Mouse (Mus musculus) stomach, postnatal 0 days (tissue): ENCODE data around the gene Cbx3. TPM values are rescaled to one million over a fixed set of nuclear protein-coding genes. Genes with fewer than 3 reads are reported as not detected.
A peak's percentile ranks its signal among the peaks of the same experiment; 100 is the strongest.

Source experiments
- ATAC-seq: fragments of 200-750 bp; cut with Nextera tagmentation; 2 replicates; pipeline ENCODE4 v1.8.0; 2017; ENCODE audit not compliant: low FRiP score, low TSS enrichment
- DNase-seq: peaks from one replicate; pipeline ENCODE4 v3.0.0-alpha.2; 2016; ENCODE audit warnings: low spot score
- H3K27ac ChIP-seq: fragments of 300-500 bp; sonication (generic); replicated peaks from 2 replicates; pipeline ENCODE4 v1.5.1; 2014; ENCODE audit warnings: mild to moderate bottlenecking, control low read depth
- H3K27me3 ChIP-seq: fragments of 300-500 bp; sonication (generic); 2 replicates; pipeline ENCODE4 v1.6.1; 2014; ENCODE audit warnings: low read length; ENCODE audit not compliant: control insufficient read depth, insufficient read depth
- H3K36me3 ChIP-seq: fragments of 300-500 bp; sonication (generic); 2 replicates; pipeline ENCODE4 v1.6.1; 2014; ENCODE audit warnings: low read length, mixed read lengths; ENCODE audit not compliant: control insufficient read depth, insufficient read depth
- H3K4me1 ChIP-seq: fragments of 300-500 bp; sonication (generic); replicated peaks from 2 replicates; pipeline ENCODE4 v1.6.1; 2014; ENCODE audit warnings: antibody characterized with exemption; ENCODE audit not compliant: control insufficient read depth, insufficient read depth
- H3K4me2 ChIP-seq: fragments of 300-500 bp; sonication (generic); replicated peaks from 2 replicates; pipeline ENCODE4 v1.6.1; 2014; ENCODE audit warnings: low read depth, mild to moderate bottlenecking, control low read depth, moderate library complexity
- H3K4me3 ChIP-seq: fragments of 300-500 bp; sonication (generic); 2 replicates; pipeline ENCODE4 v1.5.1; 2014; ENCODE audit warnings: low read depth, low read length, control low read depth
- H3K9ac ChIP-seq: fragments of 300-500 bp; sonication (generic); 2 replicates; pipeline ENCODE4 v1.6.1; 2014; ENCODE audit warnings: mild to moderate bottlenecking, low read length, control low read depth, mixed read lengths
- H3K9me3 ChIP-seq: fragments of 300-500 bp; sonication (generic); 2 replicates; pipeline ENCODE4 v1.6.1; 2016; ENCODE audit warnings: low read length; ENCODE audit not compliant: control insufficient read depth
- CTCF ChIP-seq: IDR thresholded peaks from 2 replicates; pipeline ENCODE4 v1.5.1; 2016; ENCODE audit warnings: antibody characterized with exemption, low read depth, mild to moderate bottlenecking, moderate library complexity
- EP300 ChIP-seq: optimal IDR thresholded peaks from 2 replicates; pipeline ENCODE3; 2016; ENCODE audit warnings: antibody characterized with exemption
- WGBS: fragments of 180-500 bp; shearing (Covaris S2); extraction: QIAGEN DNeasy Blood & Tissue Kit; methylation state at CpG from one replicate; pipeline ENCODE4 v1.1.7; 2014; 5-methylcytosine and 5-hydroxymethylcytosine counted together
- polyA plus RNA-seq: library from polyadenylated mRNA; unstranded; fragments of >200 nt; fragmentation: Nextera tagmentation; extraction: Ambion mirVana; gene quantifications from 2 replicates; pipeline ENCODE4 v1.2.1, GENCODE M21; 2015

Cbx3 gene
- polyA plus RNA-seq, 1 experiment from 2014 or later: 224 TPM

GRCm38 (mm10) chr6:51437665-51438064 is 32.5 kb upstream of the Cbx3 start:
- DNase-seq (peak; percentile 87), ATAC-seq (peak; percentile 91)
- no peaks in the 10 kb centered on the region for H3K36me3 ChIP-seq
- H3K4me2 ChIP-seq: 0 out of 2 replicates have a peak overlapping the region, but pooled peaks have one; percentile 14
- peak; percentile 86 for TF ChIP-seq EP300
- TF ChIP-seq CTCF: no peak
- H3K27ac ChIP-seq: peak overlapping the region; percentile 87
- H3K9ac ChIP-seq: no peak overlapping the region
- WGBS: 41% methylated on average over 4 of the region's 4 CpGs
- no peaks in the 10 kb centered on the region for H3K9me3 ChIP-seq
- H3K4me1 ChIP-seq: no peaks in the 10 kb centered on the region
- H3K4me3 ChIP-seq: no peak overlapping the region
- H3K27me3 ChIP-seq: no peaks in the 10 kb centered on the region

- no peak overlapping the region for H3K27ac ChIP-seq
- H3K4me2 ChIP-seq: no peak overlapping the region
- DNase-seq: no peak
- no peak for TF ChIP-seq CTCF
- no peak for TF ChIP-seq EP300
- H3K4me1 ChIP-seq: no peaks in the 10 kb centered on the region
- WGBS: 77% methylated on average over 9 of the region's 9 CpGs
- H3K9me3 ChIP-seq: no peaks in the 10 kb centered on the region
- no peaks in the 10 kb centered on the region for H3K27me3 ChIP-seq
- no peak overlapping the region for H3K9ac ChIP-seq
- no peaks in the 10 kb centered on the region for H3K36me3 ChIP-seq
- ATAC-seq: no peak
- no peak overlapping the region for H3K4me3 ChIP-seq
Measured at GRCm38 (mm10) chr6:51438826-51439330, 31.3 kb upstream of the Cbx3 start.

- Histone ChIP-seq H3K27ac (no peak overlapping the region), H3K4me2 (no peak overlapping the region), H3K4me3 (no peak overlapping the region), H3K27me3 (no peaks in the 10 kb centered on the region), H3K9me3 (no peaks in the 10 kb centered on the region), H3K36me3 (no peaks in the 10 kb centered on the region), H3K9ac (no peak overlapping the region), H3K4me1 (no peaks in the 10 kb centered on the region)
- peak; percentile 51 for TF ChIP-seq CTCF
- TF ChIP-seq EP300: no peak
- ATAC-seq: no peak
- 45% methylated on average over 9 of the region's 9 CpGs for WGBS
- DNase-seq: no peak
Measured at GRCm38 (mm10) chr6:51442191-51442835, 27.8 kb upstream of the Cbx3 start.

GRCm38 (mm10) chr6:51452927-51453503 is 17.1 kb upstream of the Cbx3 start:
- no peak overlapping the region for H3K9ac ChIP-seq
- ATAC-seq: no peak
- no peaks in the 10 kb centered on the region for H3K9me3 ChIP-seq

GRCm38 (mm10) chr6:51454949-51455348 is 15.2 kb upstream of the Cbx3 start:
- 0 out of 2 replicates have a peak, but pooled peaks cover 4% of the 10 kb centered on the region for H3K36me3 ChIP-seq

More at GRCm38 (mm10) chr6:51452927-51453503, 17.1 kb upstream of the Cbx3 start:
- Histone ChIP-seq H3K36me3 (no peaks in the 10 kb centered on the region), H3K4me1 (no peaks in the 10 kb centered on the region), H3K4me3 (no peak overlapping the region), H3K4me2 (no peak overlapping the region), H3K27me3 (no peaks in the 10 kb centered on the region), H3K27ac (no peak overlapping the region)
- no peak for DNase-seq
- TF ChIP-seq CTCF (no peak), EP300 (no peak)
- WGBS: 45% methylated on average over 7 of the region's 7 CpGs

GRCm38 (mm10) chr6:51456198-51456597 is 14.0 kb upstream of the Cbx3 start:
- DNase-seq (no peak), ATAC-seq (no peak)
- 68% methylated on average over 1 of the region's 1 CpGs for WGBS
- Histone ChIP-seq H3K4me2 (no peak overlapping the region), H3K27ac (no peak overlapping the region), H3K4me3 (no peak overlapping the region), H3K9ac (no peak overlapping the region), H3K9me3 (no peaks in the 10 kb centered on the region), H3K36me3 (peaks cover 7% of the 10 kb centered on the region; the same call in 1 of the 2 replicates), H3K4me1 (no peaks in the 10 kb centered on the region), H3K27me3 (no peaks in the 10 kb centered on the region)
- TF ChIP-seq EP300: no peak
- TF ChIP-seq CTCF: no peak

More at GRCm38 (mm10) chr6:51454949-51455348, 15.2 kb upstream of the Cbx3 start:
- H3K4me3 ChIP-seq: no peak overlapping the region
- H3K9me3 ChIP-seq: no peaks in the 10 kb centered on the region
- ATAC-seq (no peak), DNase-seq (no peak)
- H3K4me1 ChIP-seq: no peaks in the 10 kb centered on the region
- WGBS: 34% methylated on average over 3 of the region's 3 CpGs
- no peak overlapping the region for H3K4me2 ChIP-seq
- no peak overlapping the region for H3K9ac ChIP-seq
- TF ChIP-seq EP300: no peak
- TF ChIP-seq CTCF: no peak
- no peaks in the 10 kb centered on the region for H3K27me3 ChIP-seq
- no peak overlapping the region for H3K27ac ChIP-seq
